Mouse (Mus musculus): ENCODE results near the gene Ppp1r26. TPM values are rescaled to one million over a fixed set of nuclear protein-coding genes. Genes with fewer than 3 reads are reported as not detected.

Gene Ppp1r26
- 1 to 10 TPM; 3.2 to 3.6 TPM for total RNA-seq (2021)
- long read RNA-seq, experiment 1, partial matches to known transcripts, result 0 of 2 reads
- long read RNA-seq, experiment 1, other reads (novel, unspliced or antisense), result 2 of 2 reads
- long read RNA-seq, experiment 2, partial matches to known transcripts, result 0 of 4 reads
- long read RNA-seq, experiment 2, other reads (novel, unspliced or antisense), result 3 of 4 reads

DNA sequence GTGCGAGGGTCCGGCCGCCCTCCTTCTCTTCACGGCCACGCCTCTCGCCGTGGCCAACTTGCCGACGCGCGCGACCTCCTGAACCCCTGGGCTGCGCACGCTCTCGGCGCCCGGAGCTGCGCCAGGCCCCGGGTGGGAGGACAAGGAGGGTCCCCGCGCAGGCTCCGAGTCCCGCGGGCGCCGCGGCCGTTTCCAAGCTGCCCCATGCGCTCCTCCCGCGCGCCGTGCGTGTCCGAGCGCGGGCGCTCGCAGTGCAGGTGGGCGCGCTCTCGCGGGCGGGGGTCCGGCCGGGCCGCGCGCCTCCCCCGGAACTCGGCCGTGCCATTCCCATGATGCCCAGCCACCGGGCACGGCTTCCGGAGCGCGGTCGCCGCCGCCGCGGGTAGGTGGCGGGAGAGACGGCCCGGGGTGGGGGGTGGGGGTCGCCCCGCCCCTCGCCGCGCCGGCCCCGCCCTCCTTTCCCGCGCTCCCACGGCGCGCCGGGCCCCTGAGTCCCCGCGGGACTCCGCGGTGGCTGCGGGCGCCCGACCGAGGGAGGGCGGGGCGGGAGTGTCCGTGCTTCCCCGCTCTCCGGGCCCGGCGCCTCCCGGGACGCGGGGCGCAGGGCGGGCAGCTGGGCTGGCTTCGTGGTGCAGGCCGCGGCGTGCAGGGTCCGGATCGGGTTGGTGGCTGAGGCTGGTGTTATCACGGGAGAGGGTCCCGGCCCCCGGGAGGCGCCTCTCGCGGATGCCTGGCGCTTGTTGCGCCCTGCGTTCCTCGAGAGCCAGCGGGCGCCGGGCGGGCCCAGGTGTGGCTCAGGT, at the start of gene Ppp1r26:
Gene Ppp1r26 (plus strand): TSS at position 286 of the 800 bp plus-strand sequence.
- intact Hi-C loops (cut with DNase I), result no loop called here
- peak; percentile 34 to 45 for DNase-seq

DNA sequence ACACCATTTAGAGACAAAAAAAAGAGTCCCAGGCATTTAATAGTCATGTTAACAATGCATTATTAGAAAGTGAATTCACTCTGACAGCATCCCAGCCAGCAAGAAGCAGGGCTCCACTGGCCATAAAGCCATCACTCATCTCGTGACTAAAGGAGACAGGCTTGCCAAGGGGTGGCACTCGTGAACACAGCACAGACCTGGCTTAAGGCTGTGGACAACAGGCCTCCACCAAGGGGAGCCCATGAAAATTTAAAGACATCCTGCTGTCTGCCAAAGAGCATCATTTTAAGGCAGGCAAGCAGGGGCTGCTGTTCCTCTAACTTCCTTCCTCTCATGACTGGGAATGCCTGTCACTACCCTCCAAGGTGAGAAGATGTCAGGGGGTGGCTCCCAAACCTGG, 49.7 kb upstream of the Ppp1r26 start:
- no peak for DNase-seq
- intact Hi-C loops (cut with DNase I), result no loop called here

DNA sequence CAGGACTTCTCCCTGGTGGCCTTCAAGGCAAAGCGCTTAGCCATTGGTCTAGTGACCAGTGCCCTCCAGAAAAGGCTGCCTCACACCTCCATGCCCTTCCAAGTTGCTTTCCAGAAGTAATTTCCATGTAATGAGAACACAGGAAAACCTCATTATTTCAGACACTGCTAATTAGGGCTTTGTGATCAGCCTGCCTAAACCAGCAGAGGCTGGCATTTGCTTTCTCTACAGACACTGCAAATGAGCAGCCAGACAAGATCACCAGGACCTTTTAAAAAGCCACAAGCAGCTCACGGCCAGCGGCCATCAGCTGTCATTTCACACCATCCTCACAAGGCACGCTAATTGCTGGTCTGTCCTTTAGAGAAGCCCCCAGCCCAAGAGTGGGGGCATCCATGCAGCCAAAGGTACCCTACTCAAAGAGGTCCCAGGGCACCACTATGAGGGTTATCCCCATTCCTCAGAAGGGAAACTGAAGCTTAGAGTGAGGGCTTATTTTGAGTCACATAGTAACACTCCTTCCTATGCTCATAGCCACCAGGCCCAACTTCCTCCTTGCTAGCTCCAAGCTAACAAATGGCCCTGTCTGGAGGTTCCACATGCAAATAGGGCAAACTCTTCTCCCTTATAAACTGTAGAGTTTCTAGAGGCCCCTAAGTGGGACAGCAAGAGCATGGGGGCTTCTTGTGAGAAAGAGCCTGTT, 49.0 kb upstream of the Ppp1r26 start:
- no peak for DNase-seq
- intact Hi-C loops (cut with DNase I), result no loop called here

DNA sequence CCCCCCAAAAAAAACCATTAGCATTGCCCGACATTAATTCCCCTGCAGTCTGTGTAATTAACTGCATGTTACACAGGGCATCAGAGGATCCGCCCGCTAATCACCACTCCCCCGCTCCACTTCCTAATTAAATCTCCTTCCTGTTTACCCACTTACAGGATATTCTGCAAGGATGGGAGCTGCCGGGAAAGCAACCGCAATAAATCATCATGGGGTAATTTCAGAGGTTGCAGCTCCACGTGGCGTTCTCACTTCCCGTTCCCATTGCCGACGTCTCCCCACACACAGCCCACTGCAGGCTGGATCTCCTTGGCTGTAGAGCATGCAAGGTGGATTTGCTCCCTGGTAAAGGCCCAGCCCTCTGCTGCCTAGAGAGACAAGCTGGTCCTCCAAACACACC, 45.0 kb upstream of the Ppp1r26 start:
- peak; percentile 12 to 14 for DNase-seq
- intact Hi-C loops (cut with DNase I), result no loop called here

DNA sequence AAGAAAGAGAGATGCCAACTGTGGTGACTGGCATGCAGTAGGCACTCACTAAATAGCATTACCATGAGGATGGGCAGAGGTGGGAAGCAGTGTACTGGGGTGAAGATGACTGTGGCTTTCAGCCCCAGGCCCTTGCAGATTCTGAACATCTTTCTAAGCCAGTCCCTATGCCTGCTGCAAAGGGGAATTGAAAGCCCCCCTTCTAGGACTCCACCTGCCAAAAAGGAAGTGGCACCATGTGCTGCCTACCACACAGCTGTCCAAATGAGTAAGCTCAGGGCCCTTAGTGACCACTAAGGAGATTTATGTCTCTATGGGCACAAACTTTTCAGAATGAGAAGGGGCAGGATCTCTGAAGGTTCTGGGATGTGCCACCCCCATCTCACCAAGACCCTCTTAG, 44.5 kb upstream of the Ppp1r26 start:
- intact Hi-C loops (cut with DNase I), result no loop called here
- DNase-seq, result no peak

DNA sequence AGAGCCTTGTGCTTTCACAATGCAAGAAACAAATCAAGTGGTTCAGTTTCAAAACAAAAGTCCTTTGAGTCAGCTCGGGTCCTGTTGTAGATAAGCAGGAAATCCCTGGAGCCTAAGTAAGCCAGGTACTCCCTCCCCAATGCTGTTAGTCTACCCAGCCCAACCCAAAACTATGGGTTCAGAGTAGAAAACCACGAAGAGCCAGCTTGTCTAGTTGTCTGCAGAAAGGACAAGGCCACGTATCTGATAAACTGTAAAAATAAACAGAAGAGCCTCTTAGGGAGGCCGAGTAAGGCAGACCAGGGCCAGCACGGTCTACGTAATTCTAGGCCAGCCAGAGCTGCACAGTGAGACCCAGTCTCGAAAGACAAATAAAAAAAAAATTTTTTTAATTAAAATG, 38.8 kb upstream of the Ppp1r26 start:
- DNase-seq, result no peak
- intact Hi-C loops (cut with DNase I), result no loop called here

DNA sequence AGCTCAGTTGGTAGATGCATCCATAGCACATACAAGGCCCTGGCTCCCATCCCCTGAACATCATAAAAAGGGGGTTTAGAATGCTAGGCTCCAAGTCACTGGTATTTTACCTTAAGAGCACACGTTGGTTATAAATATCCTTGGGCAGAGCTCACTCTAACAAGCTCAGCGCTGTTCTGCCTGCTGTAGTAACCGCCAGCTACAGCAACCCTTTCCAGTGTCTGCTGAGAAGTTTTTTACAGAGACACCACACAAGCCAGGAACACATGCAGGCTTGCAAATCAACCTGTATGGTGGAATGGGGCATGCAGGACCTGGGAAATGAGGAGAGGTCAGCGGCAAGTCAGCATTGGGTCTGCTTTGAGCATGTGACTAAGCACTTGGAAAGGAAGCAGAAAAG, 37.5 kb upstream of the Ppp1r26 start:
- DNase-seq, result no peak
- intact Hi-C loops (cut with DNase I), result no loop called here

DNA sequence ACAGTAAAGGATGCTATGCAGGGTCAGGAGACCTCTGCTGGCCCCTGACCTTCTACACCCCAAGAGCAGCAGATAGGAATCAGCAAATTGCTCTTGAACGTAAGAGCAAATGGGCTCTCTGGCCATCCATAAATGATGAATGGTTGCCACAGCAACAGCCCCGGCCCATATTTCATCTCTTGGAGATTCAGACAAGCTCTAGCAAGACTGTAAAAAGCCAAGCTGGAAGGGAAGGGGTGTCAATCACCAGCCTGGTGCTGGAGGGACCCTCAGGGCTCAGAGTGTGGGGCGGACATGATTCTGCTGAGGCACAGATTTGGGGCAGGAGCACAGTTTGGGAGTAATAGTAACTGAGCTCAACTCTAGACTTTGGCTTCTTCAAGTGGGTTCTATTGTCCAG, 37.0 kb upstream of the Ppp1r26 start:
- DNase-seq, result no peak
- intact Hi-C loops (cut with DNase I), result no loop called here

DNA sequence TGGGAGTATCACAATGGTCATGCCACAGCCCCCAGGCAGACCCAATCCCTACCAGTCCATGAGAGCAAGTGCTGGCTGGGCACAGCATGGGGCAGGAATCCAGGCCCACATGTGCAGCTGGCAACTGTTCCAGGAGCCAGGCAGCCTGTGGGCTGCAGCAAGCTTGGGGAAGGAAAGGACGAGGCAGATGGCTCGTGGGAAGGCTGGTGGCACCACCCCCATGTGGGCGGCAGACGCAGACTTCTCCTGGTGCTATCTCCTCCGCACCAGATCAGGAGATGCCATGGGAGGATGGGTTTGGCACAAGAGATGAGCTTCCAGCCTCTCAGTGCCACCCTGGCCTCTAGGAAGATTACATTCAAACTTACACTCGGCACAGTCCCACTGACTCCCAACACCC, 33.7 kb upstream of the Ppp1r26 start:
- DNase-seq, result no peak
- intact Hi-C loops (cut with DNase I), result no loop called here

DNA sequence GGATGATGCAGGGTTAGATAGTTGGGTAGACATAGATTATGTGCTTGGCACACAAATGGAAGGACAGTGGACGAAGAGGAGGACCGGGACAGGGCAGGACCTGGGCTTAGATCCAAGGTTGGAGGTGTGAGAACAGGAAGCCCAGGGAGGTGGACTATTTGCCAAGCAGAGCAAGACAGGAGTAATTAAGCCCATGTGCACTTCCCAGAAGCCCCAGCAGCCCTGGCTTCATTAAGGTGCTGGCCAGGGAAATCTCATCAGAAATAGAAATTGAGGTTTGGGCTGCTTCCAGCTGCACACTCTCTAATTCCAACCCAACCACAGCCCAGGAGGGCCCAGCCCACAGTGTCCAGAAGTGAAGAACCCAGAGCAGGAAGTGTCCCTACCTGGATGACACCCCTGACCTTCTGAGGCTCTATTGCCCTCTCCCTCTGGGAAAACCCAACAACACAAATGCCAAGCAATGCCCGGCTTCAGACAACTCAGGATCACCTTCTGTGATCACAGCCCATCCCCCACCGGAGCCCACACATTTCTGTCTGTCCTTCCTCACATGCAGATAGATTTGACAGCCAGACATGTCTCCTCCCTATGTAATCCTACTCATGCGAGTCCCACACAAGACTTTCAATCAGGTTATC, 32.4 kb upstream of the Ppp1r26 start:
- intact Hi-C loops (cut with DNase I), result no loop called here
- DNase-seq, result no peak

DNA sequence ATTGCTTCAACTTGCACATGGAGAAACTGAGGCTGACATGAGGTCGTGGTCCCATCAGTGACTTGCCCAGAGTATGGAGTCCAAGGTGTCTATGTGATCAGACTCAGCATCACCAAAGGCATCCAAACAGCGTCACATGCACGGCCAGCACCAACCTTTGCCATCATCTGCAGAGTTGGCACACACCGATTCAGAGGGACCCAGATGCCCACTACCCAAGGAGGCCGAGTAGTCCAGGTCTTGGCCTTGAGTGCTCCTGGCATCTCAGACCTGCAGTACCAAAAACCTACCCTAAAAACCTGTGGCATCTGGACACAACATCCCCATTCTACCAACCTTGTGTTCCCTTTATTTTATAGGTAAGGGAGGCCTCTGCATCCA, 31.9 kb upstream of the Ppp1r26 start:
- intact Hi-C loops (cut with DNase I), result loop anchor here (5.0 kb wide), 1 partner anchor 112 kb away; no protein-coding TSS in a partner anchor
- no peak for DNase-seq

DNA sequence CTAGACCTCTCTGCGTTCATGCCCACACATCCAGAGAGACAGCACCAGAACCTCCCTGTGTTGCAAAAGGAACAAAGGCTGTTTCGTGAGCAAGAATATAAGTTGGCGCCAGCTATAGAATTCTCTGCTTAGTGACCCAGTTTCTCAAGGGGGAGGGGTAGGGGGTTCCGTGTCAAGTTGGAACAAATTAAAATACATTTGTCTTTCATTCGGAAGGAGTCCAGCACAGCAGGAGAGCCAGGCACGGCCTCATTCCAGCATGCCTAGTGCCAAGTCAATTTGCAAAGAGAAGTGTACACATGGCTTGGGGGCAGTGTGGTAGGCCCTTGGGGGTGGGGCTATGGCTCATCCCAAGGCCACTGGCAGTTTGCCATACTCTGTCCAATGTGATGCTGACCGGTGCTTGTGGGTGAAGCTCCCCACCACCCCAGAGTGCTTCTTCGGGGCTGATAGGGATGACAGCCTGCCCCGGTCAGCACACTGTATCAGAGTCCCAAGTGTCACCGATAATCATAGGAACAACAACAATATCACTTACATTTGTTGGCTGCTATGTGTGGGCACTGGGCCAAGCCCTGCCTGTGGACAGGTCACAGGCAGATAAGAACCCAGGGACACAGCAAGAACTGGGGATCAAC, 31.1 kb upstream of the Ppp1r26 start:
- intact Hi-C loops (cut with DNase I), result loop anchor here (5.0 kb wide), 1 partner anchor 113 kb away; no protein-coding TSS in a partner anchor
- peak; percentile 45 to 47 for DNase-seq

DNA sequence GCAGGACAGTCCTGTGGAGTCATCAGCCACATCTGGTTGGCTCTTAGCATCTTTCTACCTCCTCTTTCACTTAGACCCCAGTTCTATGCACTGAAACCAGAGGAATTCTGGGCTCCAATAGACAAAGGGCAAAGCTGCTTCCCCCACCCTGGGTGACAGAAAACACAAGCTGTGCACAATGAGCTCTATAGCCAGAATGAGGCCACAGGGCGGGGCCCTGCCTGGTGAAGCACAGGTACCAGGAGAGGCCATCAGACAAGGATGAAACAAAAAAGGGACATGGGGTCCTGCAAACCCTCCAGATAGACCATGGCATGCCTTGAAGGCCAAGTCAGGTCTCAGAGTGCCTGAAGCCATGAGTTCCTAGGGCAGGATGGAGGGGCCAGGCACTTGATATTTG, 30.1 kb upstream of the Ppp1r26 start:
- intact Hi-C loops (cut with DNase I), result loop anchor here (5.0 kb wide), 1 partner anchor 114 kb away; no protein-coding TSS in a partner anchor
- no peak for DNase-seq

DNA sequence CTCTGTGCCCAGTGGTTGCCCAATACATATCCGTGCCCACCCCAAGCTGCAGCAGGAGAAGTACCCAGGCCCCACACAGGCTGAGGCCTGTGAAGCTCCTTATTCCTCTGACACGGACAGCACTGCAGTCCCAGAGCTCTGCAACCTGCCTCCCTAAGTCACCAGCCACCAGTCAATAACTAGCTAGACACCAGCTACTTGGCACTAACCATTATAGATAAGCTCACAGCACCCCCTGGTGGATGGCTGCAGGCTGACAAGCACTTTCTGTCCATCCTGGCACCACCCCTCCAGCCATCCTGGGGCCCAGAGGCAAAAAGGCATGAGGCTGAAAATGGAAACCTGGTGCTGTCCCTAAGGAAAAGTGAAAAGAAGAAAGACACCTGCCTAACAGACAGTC, 28.6 kb upstream of the Ppp1r26 start:
- peak; percentile 87 to 92 for DNase-seq
- intact Hi-C loops (cut with DNase I), result loop anchor here (2.0 to 5.0 kb wide), 3 partner anchors 43 to 491 kb away; no protein-coding TSS in a partner anchor

DNA sequence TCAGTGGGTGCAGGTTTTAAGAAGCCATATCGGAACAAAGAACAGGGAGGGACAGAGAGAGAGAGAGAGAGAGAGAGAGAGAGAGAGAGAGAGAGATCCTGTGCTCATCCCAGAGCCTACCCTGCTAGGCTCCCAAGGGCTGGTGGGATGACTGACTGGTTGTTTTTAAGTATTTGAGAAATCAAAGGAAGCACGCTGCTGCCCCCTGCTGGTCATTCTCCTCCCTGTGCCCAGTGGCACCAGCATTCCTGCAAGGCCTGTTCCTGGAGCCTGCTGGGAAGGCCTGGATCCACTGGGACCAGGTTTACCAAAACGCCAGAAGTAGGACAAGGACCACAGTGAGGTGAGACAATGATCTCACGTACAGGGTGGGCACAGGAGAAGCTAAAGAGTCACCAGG, 26.7 kb upstream of the Ppp1r26 start:
- DNase-seq, result peak; percentile 84 to 92
- intact Hi-C loops (cut with DNase I), result loop anchor here (1.0 to 5.0 kb wide), 6 partner anchors 45 to 648 kb away; no protein-coding TSS in a partner anchor

DNA sequence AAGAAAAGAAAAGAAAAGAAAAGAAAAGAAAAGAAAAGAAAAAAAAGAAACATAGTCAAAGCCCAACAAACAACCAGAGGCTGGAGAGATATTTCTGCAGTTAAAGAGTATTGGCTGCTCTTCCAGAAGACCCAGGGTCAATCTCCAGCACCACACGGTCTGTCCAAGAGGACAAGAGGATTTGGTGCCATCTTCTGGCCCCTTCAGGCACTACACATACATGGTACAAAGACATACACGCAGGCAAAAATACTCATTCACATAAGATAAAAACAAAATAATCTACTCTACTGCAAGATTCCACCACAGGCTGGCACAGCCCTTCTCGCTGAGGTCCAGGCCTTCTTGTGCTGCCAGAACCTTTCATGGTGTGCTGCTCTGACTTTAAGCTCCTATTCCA, 23.4 kb upstream of the Ppp1r26 start:
- peak; percentile 23 to 40 for DNase-seq
- intact Hi-C loops (cut with DNase I), result loop anchor here (5.0 kb wide), 2 partner anchors 441 to 651 kb away; no protein-coding TSS in a partner anchor

DNA sequence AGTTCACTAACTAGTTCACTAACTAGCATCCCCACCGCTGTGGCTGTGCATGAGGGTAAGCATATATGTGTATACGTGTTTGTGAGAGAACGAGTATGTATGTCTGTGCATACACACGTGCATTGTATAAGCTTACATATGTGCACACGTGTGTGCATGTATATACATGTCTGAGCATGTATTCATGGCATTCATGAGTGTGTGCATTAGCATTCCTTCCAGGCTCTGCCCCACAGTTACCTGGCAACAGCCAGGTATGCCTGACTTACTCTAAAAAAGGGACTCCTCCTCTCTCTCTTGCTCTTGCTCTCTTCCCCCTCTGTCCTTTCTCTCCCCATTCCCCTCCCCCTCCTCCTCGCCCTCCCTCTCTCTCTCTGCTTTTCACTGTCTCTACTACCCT, 19.4 kb upstream of the Ppp1r26 start:
- intact Hi-C loops (cut with DNase I), result no loop called here
- no peak for DNase-seq

DNA sequence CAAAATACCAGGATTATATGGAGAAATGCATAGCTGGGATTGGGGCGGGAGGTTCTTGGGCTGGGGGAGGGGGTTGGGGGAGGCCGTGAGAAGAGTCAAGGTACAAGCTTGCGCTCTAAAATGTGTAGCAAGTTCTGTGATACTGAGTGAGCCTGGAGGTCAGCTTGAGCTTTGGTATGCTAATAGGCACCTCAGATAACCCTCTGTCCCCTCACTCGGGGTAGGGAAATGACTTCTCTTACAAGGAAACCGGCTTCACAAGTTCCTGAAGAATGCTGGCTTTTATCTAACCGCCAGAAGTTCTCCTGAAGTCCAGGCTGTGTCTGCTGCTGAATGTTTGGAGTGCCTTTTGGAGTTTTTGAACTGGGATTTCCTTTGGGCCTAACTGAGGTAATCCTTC, 15.8 kb upstream of the Ppp1r26 start:
- intact Hi-C loops (cut with DNase I), result no loop called here
- no peak for DNase-seq

DNA sequence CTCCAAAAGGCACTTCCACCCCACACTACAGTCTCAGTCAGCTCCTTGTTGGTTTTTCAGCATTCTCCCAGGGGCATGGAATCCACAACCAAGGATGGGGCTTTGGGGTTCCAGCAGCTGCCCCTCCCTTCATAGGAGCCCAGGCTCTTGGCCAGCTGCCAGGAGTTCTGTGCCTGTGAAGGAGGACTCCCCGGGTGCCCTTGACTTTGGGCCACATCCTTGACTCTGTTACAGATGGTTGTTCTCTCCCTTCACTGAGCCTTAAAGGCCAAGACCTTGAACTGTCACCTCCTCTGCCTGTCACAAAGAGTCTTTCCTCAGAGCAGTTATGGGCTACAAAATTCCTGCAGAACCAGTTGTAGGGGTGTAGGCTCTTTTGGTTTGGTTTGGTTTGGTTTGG, 13.8 kb upstream of the Ppp1r26 start:
- no peak for DNase-seq
- intact Hi-C loops (cut with DNase I), result no loop called here

DNA sequence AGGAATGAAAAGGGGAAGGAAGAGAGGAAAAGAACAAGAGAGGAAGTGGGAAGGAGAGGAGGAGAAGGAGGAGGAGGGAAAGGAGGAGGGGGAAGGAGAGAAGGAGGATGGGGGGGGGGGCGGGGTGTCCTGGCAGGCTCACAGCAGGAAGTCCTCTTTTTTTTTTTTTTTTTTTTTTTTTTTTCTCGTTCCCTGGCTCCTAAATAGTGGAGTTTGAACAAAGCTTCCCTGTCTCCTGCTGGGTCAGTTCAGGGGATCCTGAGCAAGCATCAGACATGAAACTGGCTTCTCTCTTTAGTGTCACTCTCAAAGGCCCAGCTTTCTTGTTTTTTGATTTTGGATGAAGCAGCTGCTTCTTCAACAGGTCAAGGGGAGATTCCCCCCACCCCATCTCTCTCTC, 13.1 kb upstream of the Ppp1r26 start:
- intact Hi-C loops (cut with DNase I), result no loop called here
- DNase-seq, result no peak
